Mouse (Mus musculus) liver, embryonic 12.5 days (tissue): Measurements from ENCODE around the gene Lamc2. TPM values are rescaled to one million over a fixed set of nuclear protein-coding genes. Genes with fewer than 3 reads are reported as not detected.
"Not testable (repeated sequence)": the region's sequence is repeated elsewhere in the genome, so short reads cannot be mapped to it uniquely, and the experiment has no call there.

Experiments
- ATAC-seq: fragments of 200-750 bp; cut with Nextera tagmentation; 2 replicates; pipeline ENCODE4 v1.8.0; 2017; ENCODE audit warnings: moderate number of reproducible peaks, mild to moderate bottlenecking, moderate library complexity
- H3K27ac ChIP-seq: fragments of 300-500 bp; sonication (generic); 2 replicates; pipeline ENCODE4 v1.5.1; 2016; ENCODE audit warnings: mild to moderate bottlenecking
- H3K27me3 ChIP-seq: fragments of 300-500 bp; sonication (generic); replicated peaks from 2 replicates; pipeline ENCODE4 v1.6.1; 2016; ENCODE audit warnings: mild to moderate bottlenecking, moderate library complexity
- H3K36me3 ChIP-seq: fragments of 300-500 bp; sonication (generic); 2 replicates; pipeline ENCODE4 v1.6.1; 2016; ENCODE audit warnings: mild to moderate bottlenecking, moderate library complexity
- H3K4me1 ChIP-seq: fragments of 300-500 bp; sonication (generic); 2 replicates; pipeline ENCODE4 v1.6.1; 2016
- H3K4me2 ChIP-seq: fragments of 300-500 bp; sonication (generic); 2 replicates; pipeline ENCODE4 v1.6.1; 2016; ENCODE audit warnings: mild to moderate bottlenecking, moderate library complexity
- H3K4me3 ChIP-seq: fragments of 300-500 bp; sonication (generic); 2 replicates; pipeline ENCODE4 v1.5.1; 2016; ENCODE audit warnings: mild to moderate bottlenecking, moderate library complexity
- H3K9ac ChIP-seq: fragments of 300-500 bp; sonication (generic); 2 replicates; pipeline ENCODE4 v1.6.1; 2016; ENCODE audit warnings: mild to moderate bottlenecking, moderate library complexity
- H3K9me3 ChIP-seq: fragments of 300-500 bp; sonication (generic); replicated peaks from 2 replicates; pipeline ENCODE4 v1.6.1; 2016; ENCODE audit warnings: mild to moderate bottlenecking, moderate library complexity
- WGBS: fragments of 180-500 bp; shearing (Covaris S2); methylation state at CpG from one replicate; pipeline ENCODE4 v1.1.7; 2016; ENCODE audit not compliant: insufficient replicate concordance; 5-methylcytosine and 5-hydroxymethylcytosine counted together
- polyA plus RNA-seq: library from polyadenylated mRNA; unstranded; fragments of >200 nt; fragmentation: Nextera tagmentation; extraction: Ambion mirVana; gene quantifications from 2 replicates; pipeline ENCODE4 v1.2.1, GENCODE M21; 2016

Gene Lamc2
- polyA plus RNA-seq, 1 experiment from 2014 or later: 0.43 TPM

- no peak overlapping the region for H3K9ac ChIP-seq
- no peaks in the 10 kb centered on the region for H3K9me3 ChIP-seq
- H3K4me2 ChIP-seq: no peak overlapping the region
- H3K27ac ChIP-seq: no peak overlapping the region
- H3K27me3 ChIP-seq: peaks cover 34% of the 10 kb centered on the region
- no peak for ATAC-seq
- H3K4me1 ChIP-seq: no peaks in the 10 kb centered on the region
- H3K4me3 ChIP-seq: no peak overlapping the region
- 40% methylated on average over 9 of the region's 9 CpGs for WGBS
- no peaks in the 10 kb centered on the region for H3K36me3 ChIP-seq
These were observed 94.6 kb downstream of the Lamc2 start for GRCm38 (mm10) chr1:153091438-153092236.

GRCm38 (mm10) chr1:153090807-153091206 lies 95.4 kb downstream of the Lamc2 start:
- WGBS: 73% methylated on average over 4 of the region's 4 CpGs
- no peak for ATAC-seq
- no peak overlapping the region for H3K4me2 ChIP-seq

GRCm38 (mm10) chr1:153090081-153090480 lies 96.2 kb downstream of the Lamc2 start:
- no peak overlapping the region for H3K4me3 ChIP-seq
- WGBS: 51% methylated on average over 2 of the region's 2 CpGs
- no peaks in the 10 kb centered on the region for H3K36me3 ChIP-seq
- no peak overlapping the region for H3K9ac ChIP-seq
- H3K27ac ChIP-seq: no peak overlapping the region
- 0 out of 2 replicates have a peak, but pooled peaks cover 4% of the 10 kb centered on the region for H3K4me1 ChIP-seq
- H3K27me3 ChIP-seq: peaks cover 19% of the 10 kb centered on the region
- no peaks in the 10 kb centered on the region for H3K9me3 ChIP-seq
- ATAC-seq: no peak
- no peak overlapping the region for H3K4me2 ChIP-seq

More at GRCm38 (mm10) chr1:153090807-153091206, 95.4 kb downstream of the Lamc2 start:
- Histone ChIP-seq H3K27ac (no peak overlapping the region), H3K27me3 (peaks cover 26% of the 10 kb centered on the region), H3K36me3 (no peaks in the 10 kb centered on the region), H3K9me3 (no peaks in the 10 kb centered on the region), H3K9ac (no peak overlapping the region), H3K4me1 (no peaks in the 10 kb centered on the region), H3K4me3 (no peak overlapping the region)

- ATAC-seq: no peak
These were observed 98.5 kb downstream of the Lamc2 start for GRCm38 (mm10) chr1:153087771-153088170.

GRCm38 (mm10) chr1:153085198-153085597 lies 101.0 kb downstream of the Lamc2 start:
- WGBS: 35% methylated on average over 5 of the region's 5 CpGs
- ATAC-seq: no peak
- no peak overlapping the region for H3K9ac ChIP-seq
- H3K9me3 ChIP-seq: no peaks in the 10 kb centered on the region
- no peak overlapping the region for H3K4me2 ChIP-seq
- H3K27me3 ChIP-seq: no peaks in the 10 kb centered on the region
- no peak overlapping the region for H3K4me3 ChIP-seq
- no peak overlapping the region for H3K27ac ChIP-seq
- H3K36me3 ChIP-seq: no peaks in the 10 kb centered on the region
- H3K4me1 ChIP-seq: 0 out of 2 replicates have a peak, but pooled peaks cover 4% of the 10 kb centered on the region

More at GRCm38 (mm10) chr1:153087771-153088170, 98.5 kb downstream of the Lamc2 start:
- Histone ChIP-seq H3K36me3 (no peaks in the 10 kb centered on the region), H3K4me3 (no peak overlapping the region), H3K27ac (no peak overlapping the region), H3K9me3 (no peaks in the 10 kb centered on the region), H3K4me2 (no peak overlapping the region), H3K9ac (no peak overlapping the region), H3K4me1 (0 out of 2 replicates have a peak, but pooled peaks cover 4% of the 10 kb centered on the region), H3K27me3 (peaks cover under 1% of the 10 kb centered on the region; the same call in 1 of the 2 replicates)
- WGBS: 59% methylated on average over 5 of the region's 5 CpGs

GRCm38 (mm10) chr1:153084191-153084590 lies 102.1 kb downstream of the Lamc2 start:
- WGBS: 46% methylated on average over 6 of the region's 6 CpGs
- no peak overlapping the region for H3K27ac ChIP-seq
- ATAC-seq: no peak
- no peak overlapping the region for H3K4me2 ChIP-seq
- H3K4me3 ChIP-seq: no peak overlapping the region
- no peaks in the 10 kb centered on the region for H3K36me3 ChIP-seq
- H3K4me1 ChIP-seq: 0 out of 2 replicates have a peak, but pooled peaks cover 4% of the 10 kb centered on the region
- no peaks in the 10 kb centered on the region for H3K27me3 ChIP-seq
- no peak overlapping the region for H3K9ac ChIP-seq
- no peaks in the 10 kb centered on the region for H3K9me3 ChIP-seq

- H3K9me3 ChIP-seq, H3K4me3 ChIP-seq, ATAC-seq, H3K4me1 ChIP-seq, H3K36me3 ChIP-seq, H3K4me2 ChIP-seq, H3K9ac ChIP-seq, H3K27ac ChIP-seq, H3K27me3 ChIP-seq: not testable (repeated sequence)
- WGBS: 66% methylated on average over 11 of the region's 14 CpGs
These were observed 103.0 kb downstream of the Lamc2 start for GRCm38 (mm10) chr1:153083233-153083632.

GRCm38 (mm10) chr1:153075955-153076354 lies 110.3 kb downstream of the Lamc2 start:
- 43% methylated on average over 6 of the region's 6 CpGs for WGBS
- H3K9ac ChIP-seq: no peak overlapping the region
- H3K36me3 ChIP-seq: no peaks in the 10 kb centered on the region
- H3K27me3 ChIP-seq: peaks cover 65% of the 10 kb centered on the region
- H3K4me1 ChIP-seq: no peaks in the 10 kb centered on the region
- no peak overlapping the region for H3K4me2 ChIP-seq
- no peak overlapping the region for H3K27ac ChIP-seq
- ATAC-seq: no peak
- no peak overlapping the region for H3K4me3 ChIP-seq
- H3K9me3 ChIP-seq: no peaks in the 10 kb centered on the region

GRCm38 (mm10) chr1:153075087-153075736 lies 111.0 kb downstream of the Lamc2 start:
- Histone ChIP-seq H3K36me3 (no peaks in the 10 kb centered on the region), H3K9me3 (no peaks in the 10 kb centered on the region), H3K27me3 (peaks cover 73% of the 10 kb centered on the region), H3K27ac (no peak overlapping the region), H3K4me2 (no peak overlapping the region), H3K9ac (no peak overlapping the region), H3K4me3 (no peak overlapping the region), H3K4me1 (no peaks in the 10 kb centered on the region)
- ATAC-seq: no peak
- WGBS: 72% methylated on average over 3 of the region's 3 CpGs

- Histone ChIP-seq H3K9ac (no peak overlapping the region), H3K9me3 (no peaks in the 10 kb centered on the region), H3K27me3 (peaks cover 82% of the 10 kb centered on the region), H3K27ac (no peak overlapping the region), H3K4me1 (no peaks in the 10 kb centered on the region), H3K36me3 (no peaks in the 10 kb centered on the region), H3K4me2 (no peak overlapping the region), H3K4me3 (no peak overlapping the region)
- no peak for ATAC-seq
- WGBS: 19% methylated on average over 9 of the region's 9 CpGs
These were observed 112.8 kb downstream of the Lamc2 start for GRCm38 (mm10) chr1:153073441-153073840.
